Mouse (Mus musculus): Measurements from ENCODE around the gene Gm12394. TPM values are rescaled to one million over a fixed set of nuclear protein-coding genes. Genes with fewer than 3 reads are reported as not detected.

The Gm12394 gene
- total and polyA plus RNA-seq, 2 experiments from 2014 or later, result 0.16 to 0.21 TPM

DNA sequence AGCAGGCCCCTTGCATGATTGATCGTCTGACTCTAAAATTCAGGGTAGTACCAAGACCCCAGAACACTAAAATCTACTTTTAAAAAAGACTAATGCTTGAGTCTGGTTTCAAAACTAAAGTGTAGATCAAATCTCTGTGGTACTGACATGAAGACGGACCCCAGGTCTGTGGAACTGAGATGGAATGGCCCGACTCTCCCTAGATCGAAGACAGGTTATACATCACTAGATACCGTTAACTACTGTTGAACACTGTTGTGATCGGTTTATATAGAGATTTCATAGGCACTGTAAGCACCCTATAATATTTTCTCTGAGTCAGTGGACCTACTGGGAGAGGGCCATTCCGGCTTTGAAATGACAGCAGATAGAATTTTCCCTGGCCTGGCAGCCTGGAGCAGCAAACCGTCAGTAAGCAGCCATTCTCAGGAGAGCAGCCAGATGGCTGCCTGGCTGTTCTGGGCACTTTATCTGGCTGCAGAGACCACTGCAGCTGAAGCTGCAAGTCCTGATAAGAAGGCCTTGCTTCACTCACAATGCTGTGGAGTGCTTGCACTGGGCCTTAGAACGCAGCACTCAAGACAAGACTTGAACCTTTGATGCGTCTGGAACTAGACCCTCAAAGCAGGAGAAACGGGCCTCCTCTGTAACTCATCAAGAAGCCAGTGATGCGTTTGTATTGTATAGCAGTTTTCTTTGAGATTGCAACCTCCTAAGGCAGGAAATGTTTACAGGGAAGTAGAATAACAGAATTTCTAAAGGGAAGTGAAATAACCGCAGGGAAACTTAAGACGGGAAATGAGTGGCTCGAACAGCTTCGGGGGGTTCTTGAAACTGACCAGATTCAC is 23.5 kb upstream of the Gm12394 start:
- Histone ChIP-seq H3K4me3 (ENCODE audit: low read depth, low read length) (no peak overlapping the region), H3K4me2 (ENCODE audit: low read depth, low read length, poor library complexity, severe bottlenecking) (no peak overlapping the region), H3K36me3 (ENCODE audit: insufficient read depth, low read length) (no peaks in the 10 kb centered on the region), H3K9ac (replicated peaks; ENCODE audit: low read length, poor library complexity, severe bottlenecking) (no peak overlapping the region), H3K27ac (ENCODE audit: low read depth, low read length) (no peak overlapping the region), H3K4me1 (ENCODE audit: insufficient read depth, low read length) (no peaks in the 10 kb centered on the region), H3K9me3 (ENCODE audit: low read length) (no peaks in the 10 kb centered on the region), H3K27me3 (ENCODE audit: insufficient read depth, low read length) (no peaks in the 10 kb centered on the region)
- TF ChIP-seq CTCF (IDR thresholded peaks at IDR 0.05), result no peak
- WGBS, result 80% methylated on average over 16 of the region's 16 CpGs
- DNase-seq (ENCODE audit: low spot score) (peak; percentile 64), ATAC-seq (ENCODE audit: low FRiP score) (no peak)

GRCm38 (mm10) chr4:42877657-42878056 is 21.1 kb upstream of the Gm12394 start:
- Histone ChIP-seq H3K4me3 (ENCODE audit: low read depth, low read length) (no peak overlapping the region), H3K9ac (replicated peaks; ENCODE audit: low read length, poor library complexity, severe bottlenecking) (no peak overlapping the region), H3K9me3 (ENCODE audit: low read length) (no peaks in the 10 kb centered on the region), H3K4me2 (ENCODE audit: low read depth, low read length, poor library complexity, severe bottlenecking) (no peak overlapping the region), H3K27ac (ENCODE audit: low read depth, low read length) (no peak overlapping the region), H3K36me3 (ENCODE audit: insufficient read depth, low read length) (no peaks in the 10 kb centered on the region), H3K4me1 (ENCODE audit: insufficient read depth, low read length) (no peaks in the 10 kb centered on the region), H3K27me3 (ENCODE audit: insufficient read depth, low read length) (no peaks in the 10 kb centered on the region)
- 81% methylated on average over 2 of the region's 2 CpGs for WGBS
- no peak for TF ChIP-seq CTCF (IDR thresholded peaks at IDR 0.05)
- no peak for DNase-seq (ENCODE audit: low spot score)
- no peak for ATAC-seq (ENCODE audit: low FRiP score)

DNA sequence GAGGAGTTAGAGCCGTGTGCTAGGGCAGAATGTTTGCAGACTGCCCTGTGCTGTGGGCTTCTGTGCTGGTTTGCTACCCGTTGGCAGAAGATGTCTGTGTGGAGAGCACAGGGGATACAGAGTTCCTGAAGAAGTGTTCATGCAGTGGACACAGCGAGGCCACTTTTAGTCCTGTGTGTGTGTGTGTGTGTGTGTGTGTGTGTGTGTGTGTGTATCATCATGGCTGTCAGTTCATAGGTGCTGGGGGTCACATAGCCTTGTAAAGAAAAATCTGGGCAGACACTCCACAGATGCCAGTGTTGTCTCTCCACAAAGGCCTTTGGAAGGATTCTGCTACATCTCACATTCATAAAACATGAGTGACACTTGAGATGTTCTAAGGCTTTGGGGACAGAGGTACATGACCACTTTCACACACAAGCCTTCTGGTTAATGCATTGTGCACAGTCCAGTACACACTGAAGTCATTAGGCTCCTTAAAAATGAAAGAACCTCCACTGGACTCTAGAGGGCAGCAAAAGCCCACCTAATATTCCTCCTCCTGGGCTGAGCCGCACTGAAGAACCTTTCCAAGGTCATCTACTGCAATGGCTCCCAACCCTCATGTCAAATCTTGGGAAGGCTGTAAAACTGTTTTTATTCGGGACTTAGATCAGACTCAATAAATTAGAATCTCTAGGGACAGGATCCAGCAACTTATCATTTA is 20.2 kb upstream of the Gm12394 start:
- H3K4me1 ChIP-seq (ENCODE audit: insufficient read depth, low read length), result no peaks in the 10 kb centered on the region
- ATAC-seq (ENCODE audit: low FRiP score) (peak; percentile 83; the same call in 1 of the 2 replicates), DNase-seq (ENCODE audit: low spot score) (peak; percentile 88)
- no peaks in the 10 kb centered on the region for H3K9me3 ChIP-seq (ENCODE audit: low read length)
- no peak overlapping the region for H3K4me2 ChIP-seq (ENCODE audit: low read depth, low read length, poor library complexity, severe bottlenecking)
- TF ChIP-seq CTCF (IDR thresholded peaks at IDR 0.05), result peak; percentile 88
- no peak overlapping the region for H3K4me3 ChIP-seq (ENCODE audit: low read depth, low read length)
- 30% methylated on average over 5 of the region's 5 CpGs for WGBS
- no peak overlapping the region for H3K9ac ChIP-seq (replicated peaks; ENCODE audit: low read length, poor library complexity, severe bottlenecking)
- H3K27me3 ChIP-seq (ENCODE audit: insufficient read depth, low read length), result no peaks in the 10 kb centered on the region
- no peak overlapping the region for H3K27ac ChIP-seq (ENCODE audit: low read depth, low read length)
- no peaks in the 10 kb centered on the region for H3K36me3 ChIP-seq (ENCODE audit: insufficient read depth, low read length)

- ATAC-seq (ENCODE audit: low FRiP score) (no peak), DNase-seq (ENCODE audit: low spot score) (no peak)
- Histone ChIP-seq H3K36me3 (ENCODE audit: insufficient read depth, low read length) (no peaks in the 10 kb centered on the region), H3K9me3 (ENCODE audit: low read length) (no peaks in the 10 kb centered on the region), H3K4me1 (ENCODE audit: insufficient read depth, low read length) (no peaks in the 10 kb centered on the region), H3K4me3 (ENCODE audit: low read depth, low read length) (no peak within 1 kb of the TSS), H3K27ac (ENCODE audit: low read depth, low read length) (no peak within 1 kb of the TSS), H3K9ac (replicated peaks; ENCODE audit: low read length, poor library complexity, severe bottlenecking) (no peak within 1 kb of the TSS), H3K4me2 (ENCODE audit: low read depth, low read length, poor library complexity, severe bottlenecking) (no peak within 1 kb of the TSS), H3K27me3 (ENCODE audit: insufficient read depth, low read length) (no peaks in the 10 kb centered on the region)
- 82% methylated on average over 7 of the region's 7 CpGs for WGBS
- TF ChIP-seq CTCF (IDR thresholded peaks at IDR 0.05), result no peak
These were observed 17.6 kb upstream of the Gm12394 start, which contains the start of gene Fam205c for GRCm38 (mm10) chr4:42874134-42874533. Gene Fam205c, minus strand, starts transcription at chr4:42874234.

- no peaks in the 10 kb centered on the region for H3K9me3 ChIP-seq (ENCODE audit: low read length)
- no peaks in the 10 kb centered on the region for H3K27me3 ChIP-seq (ENCODE audit: insufficient read depth, low read length)
- no peaks in the 10 kb centered on the region for H3K36me3 ChIP-seq (ENCODE audit: insufficient read depth, low read length)
- H3K9ac ChIP-seq (replicated peaks; ENCODE audit: low read length, poor library complexity, severe bottlenecking), result no peak overlapping the region
- no peak overlapping the region for H3K27ac ChIP-seq (ENCODE audit: low read depth, low read length)
- TF ChIP-seq CTCF (IDR thresholded peaks at IDR 0.05), result no peak
- DNase-seq (ENCODE audit: low spot score) (no peak), ATAC-seq (ENCODE audit: low FRiP score) (no peak)
- H3K4me3 ChIP-seq (ENCODE audit: low read depth, low read length), result no peak overlapping the region
- H3K4me1 ChIP-seq (ENCODE audit: insufficient read depth, low read length), result no peaks in the 10 kb centered on the region
- no peak overlapping the region for H3K4me2 ChIP-seq (ENCODE audit: low read depth, low read length, poor library complexity, severe bottlenecking)
- WGBS, result 84% methylated on average over 16 of the region's 16 CpGs
These were observed 16.3 kb upstream of the Gm12394 start for GRCm38 (mm10) chr4:42872746-42873435.

All from midbrain, postnatal 0 days (tissue).